14 mouse cellular contexts compared by ENCODE assay signal in the genomic region with DNA sequence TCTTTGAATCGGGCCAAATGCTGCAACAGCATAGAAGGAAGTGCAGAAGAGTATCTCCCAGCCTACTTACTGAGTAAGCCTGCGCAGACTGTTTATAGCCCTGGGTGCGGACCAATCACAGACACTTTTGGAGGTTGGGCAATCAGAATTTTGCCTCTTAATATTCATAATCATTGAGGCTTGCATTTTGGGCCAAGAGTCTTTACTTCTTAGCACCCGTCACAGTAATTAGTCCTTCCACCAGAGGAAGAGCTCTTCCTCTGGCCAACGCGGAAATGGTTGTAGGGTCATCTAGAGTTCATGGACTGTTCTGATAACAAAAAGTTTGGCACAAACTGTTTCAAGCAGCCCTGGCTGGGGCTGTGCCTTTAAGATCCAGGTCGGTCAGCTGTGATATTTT.
DNase-seq lines count a peak whose midpoint lies in the region; ATAC-seq and TF ChIP-seq lines count a peak whose summit lies in the region.
"Had no signal": no experiment of that assay in that cellular context is flagged by ENCODE, and none has a peak within 500 bp of the region (broad histone marks: within the 10 kb centered on the region; RNA-seq: fewer than 3 reads in every experiment).

No protein-coding gene starts in this region.

- H3K9ac ChIP-seq in heart, embryonic 15.5 days: no peak overlapping the region
- H3K9ac ChIP-seq: forebrain, embryonic 12.5 days; hindbrain, embryonic 13.5 days; limb, embryonic 13.5 days had no signal

- H3K4me3 ChIP-seq in lung, adult 2 months (replicated peaks; ENCODE audit: extremely low read depth, low read depth, low read length): no peak overlapping the region
- H3K4me3 ChIP-seq in heart, embryonic 15.5 days: no peak overlapping the region
- H3K4me3 ChIP-seq: forebrain, embryonic 12.5 days; hindbrain, embryonic 13.5 days; limb, embryonic 13.5 days had no signal

- no peak for ATAC-seq in heart, embryonic 15.5 days (replicated peaks; ENCODE audit: insufficient number of reproducible peaks, insufficient read depth, low FRiP score, low read depth)

- TF ChIP-seq POLR2A in lung, adult 2 months (IDR thresholded peaks at IDR 0.05; ENCODE audit: borderline replicate concordance, extremely low read depth, low read depth, low read length): no peak

- no peak for TF ChIP-seq CTCF in lung, adult 2 months (IDR thresholded peaks at IDR 0.05; ENCODE audit: insufficient read depth, low read length)

- H3K4me2 ChIP-seq in heart, embryonic 15.5 days: peak overlapping the region; percentile 28
- H3K4me2 ChIP-seq: forebrain, embryonic 12.5 days; hindbrain, embryonic 13.5 days; limb, embryonic 13.5 days had no signal

- no peaks in the 10 kb centered on the region for H3K36me3 ChIP-seq in heart, embryonic 15.5 days
- H3K36me3 ChIP-seq: forebrain, embryonic 12.5 days; hindbrain, embryonic 13.5 days; limb, embryonic 13.5 days had no signal

- H3K4me1 ChIP-seq in lung, adult 2 months (ENCODE audit: control insufficient read depth, insufficient read depth, low read length): peaks cover 7% of the 10 kb centered on the region; the same call in 1 of the 2 replicates
- H3K4me1 ChIP-seq in heart, embryonic 15.5 days (replicated peaks): peaks cover 16% of the 10 kb centered on the region
- H3K4me1 ChIP-seq: forebrain, embryonic 12.5 days; hindbrain, embryonic 13.5 days; limb, embryonic 13.5 days had no signal

- DNase-seq in lung, postnatal 10 days: peak; percentile 44
- DNase-seq in lung, adult 2 months: no peak
- peak; percentile 8 to 27 for DNase-seq in kidney, adult 8-10 months
- DNase-seq in lung, postnatal 36 days: peak; percentile 21
- DNase-seq in embryo, embryonic 10.5 days (ENCODE audit: low spot score): no peak
- DNase-seq in right cerebral cortex, postnatal 25 days: no peak
- DNase-seq in layer of hippocampus, adult 18-20 months (ENCODE audit: low spot score in 2 of 2): no peak
- DNase-seq: cerebellum, adult 11-12 months; gastrocnemius, postnatal 14 days; thymus, postnatal 14 days had no signal

- H3K9me3 ChIP-seq in heart, embryonic 15.5 days (replicated peaks): no peaks in the 10 kb centered on the region
- H3K9me3 ChIP-seq: forebrain, embryonic 12.5 days; hindbrain, embryonic 13.5 days; limb, embryonic 13.5 days had no signal

- 25% methylated on average over 7 of the region's 7 CpGs for WGBS in lung, adult 2 months
- 31% methylated on average over 7 of the region's 7 CpGs for WGBS in heart, embryonic 15.5 days

- H3K27ac ChIP-seq in heart, embryonic 15.5 days: peak overlapping the region; percentile 48
- H3K27ac ChIP-seq: forebrain, embryonic 12.5 days; hindbrain, embryonic 13.5 days; limb, embryonic 13.5 days had no signal

- H3K27me3 ChIP-seq in heart, embryonic 15.5 days: no peaks in the 10 kb centered on the region
- H3K27me3 ChIP-seq: forebrain, embryonic 12.5 days; hindbrain, embryonic 13.5 days; limb, embryonic 13.5 days had no signal

Comparison
In these comparisons a context has a peak if more than half of its experiments do, and no peak if none do; other contexts are left out.
1. DNase-seq: peak in lung, postnatal 10 days (single experiment), kidney, adult 8-10 months (2 of 2) and lung, postnatal 36 days (single experiment); none in lung, adult 2 months (single experiment), embryo, embryonic 10.5 days (single experiment), right cerebral cortex, postnatal 25 days (single experiment) and layer of hippocampus, adult 18-20 months (0 of 2).